Mouse (Mus musculus) neural tube, postnatal 0 days (tissue): ENCODE measurements around the gene Rabl2. TPM values are rescaled to one million over a fixed set of nuclear protein-coding genes. Genes with fewer than 3 reads are reported as not detected.

Experiments used
- polyA plus RNA-seq: library from polyadenylated mRNA; unstranded; fragments of >200 nt; fragmentation: Nextera tagmentation; extraction: Ambion mirVana; gene quantifications from 2 replicates; pipeline ENCODE4 v1.2.1, GENCODE M21; 2015

The Rabl2 gene
- polyA plus RNA-seq = 69.5 and 76.9 TPM in 2 replicates

GRCm38 (mm10) chr15:89591723-89592455, at the start of gene Rabl2:
Rabl2 (minus strand) TSS chr15:89591923.

GRCm38 (mm10) chr15:89568114-89568513, 23.6 kb downstream of the Rabl2 start, which contains the start of gene Acr:
Acr (plus strand) TSS chr15:89568326.

Other genes starting within 250 kb of the Rabl2 start
- gene Lmf2, start 236.3 kb downstream of the Rabl2 start, polyA plus RNA-seq = 28.3 and 29.6 TPM in 2 replicates
- gene Ncaph2, start 236.2 kb downstream of the Rabl2 start, polyA plus RNA-seq = 76.3 and 87.7 TPM in 2 replicates
- 22.7 and 27.6 TPM in 2 replicates for gene Sco2, start 218.1 kb downstream of the Rabl2 start, polyA plus RNA-seq
- 1.7 and 3.0 TPM in 2 replicates for gene Tymp, start 214.9 kb downstream of the Rabl2 start, polyA plus RNA-seq
- 9.3 and 9.6 TPM in 2 replicates for gene Odf3b, start 212.6 kb downstream of the Rabl2 start, polyA plus RNA-seq
- 0.06 TPM in 1 of 2 replicates, not detected in the other for gene Klhdc7b, start 207.0 kb downstream of the Rabl2 start, polyA plus RNA-seq
- not detected in 2 replicates for gene Syce3, start 181.4 kb downstream of the Rabl2 start, polyA plus RNA-seq
- gene Cpt1b, start 166.1 kb downstream of the Rabl2 start, polyA plus RNA-seq = 1.5 and 1.7 TPM in 2 replicates
- 4.9 and 6.1 TPM in 2 replicates for gene C730034F03Rik, start 162.3 kb downstream of the Rabl2 start, polyA plus RNA-seq
- not detected in 2 replicates for gene Gm44502, start 162.2 kb downstream of the Rabl2 start, polyA plus RNA-seq
- gene Chkb, start 162.0 kb downstream of the Rabl2 start, polyA plus RNA-seq = 86.6 and 91.5 TPM in 2 replicates
- 67.5 and 73.2 TPM in 2 replicates for gene Mapk8ip2, start 138.0 kb downstream of the Rabl2 start, polyA plus RNA-seq
- 26.3 and 32.1 TPM in 2 replicates for gene Arsa, start 114.5 kb downstream of the Rabl2 start, polyA plus RNA-seq
- 8.5 and 10.7 TPM in 2 replicates for gene Shank3, start 92.3 kb downstream of the Rabl2 start, polyA plus RNA-seq
- 1.1 and 1.9 TPM in 2 replicates for gene Acr, start 23.6 kb downstream of the Rabl2 start, polyA plus RNA-seq
- gene Syt10, start 249.9 kb upstream of the Rabl2 start, polyA plus RNA-seq = 7.8 and 11.7 TPM in 2 replicates